Mouse (Mus musculus) macrophage (primary cell): ENCODE measurements around the gene Pcnx2. TPM values are rescaled to one million over a fixed set of nuclear protein-coding genes. Genes with fewer than 3 reads are reported as not detected.

Experiments
- H3K27ac ChIP-seq: fragments of 350-480 bp; formaldehyde crosslinking; 2 replicates; pipeline ENCODE4 v1.9.0; 2021
- H3K36me3 ChIP-seq: fragments of 350-480 bp; formaldehyde crosslinking; 2 replicates; pipeline ENCODE4 v1.9.0; 2021; ENCODE audit errors: inconsistent target
- H3K4me3 ChIP-seq: fragments of 350-480 bp; formaldehyde crosslinking; 2 replicates; pipeline ENCODE4 v1.9.0; 2021; ENCODE audit errors: inconsistent target
- H3K79me2 ChIP-seq: fragments of 350-480 bp; formaldehyde crosslinking; 2 replicates; pipeline ENCODE4 v1.9.0; 2021; ENCODE audit errors: inconsistent target
- WGBS: methylation state at CpG from one replicate; pipeline ENCODE4 v1.1.7; 2026; ENCODE audit warnings: inconsistent platforms; ENCODE audit not compliant: missing documents; 5-methylcytosine and 5-hydroxymethylcytosine counted together
- polyA plus RNA-seq: library from polyadenylated mRNA; stranded (reverse); fragments of 250-400 nt; gene quantifications from 3 replicates; pipeline ENCODE4 v1.2.4, GENCODE M21; 2018; ENCODE audit warnings: inconsistent platforms

Pcnx2 gene
- polyA plus RNA-seq, 1 experiment from 2014 or later, result not detected

GRCm38 (mm10) chr8:125711514-125711913 is 186.6 kb downstream of the Pcnx2 start:
- Histone ChIP-seq H3K4me3 (no peak overlapping the region), H3K36me3 (no peaks in the 10 kb centered on the region), H3K27ac (no peak overlapping the region), H3K79me2 (no peaks in the 10 kb centered on the region)
- 94% methylated on average over 5 of the region's 5 CpGs for WGBS

GRCm38 (mm10) chr8:125709171-125709570 is 188.9 kb downstream of the Pcnx2 start:
- no peak overlapping the region for H3K27ac ChIP-seq
- WGBS, result 97% methylated on average over 5 of the region's 5 CpGs
- H3K79me2 ChIP-seq, result no peaks in the 10 kb centered on the region
- H3K36me3 ChIP-seq, result no peaks in the 10 kb centered on the region
- H3K4me3 ChIP-seq, result no peak overlapping the region

GRCm38 (mm10) chr8:125705816-125706215 is 192.3 kb downstream of the Pcnx2 start:
- H3K4me3 ChIP-seq, result no peak overlapping the region
- no peaks in the 10 kb centered on the region for H3K36me3 ChIP-seq
- H3K27ac ChIP-seq, result no peak overlapping the region
- no peaks in the 10 kb centered on the region for H3K79me2 ChIP-seq
- 96% methylated on average over 7 of the region's 7 CpGs for WGBS

GRCm38 (mm10) chr8:125704434-125704833 is 193.7 kb downstream of the Pcnx2 start:
- no peak overlapping the region for H3K4me3 ChIP-seq
- H3K27ac ChIP-seq, result no peak overlapping the region
- H3K79me2 ChIP-seq, result no peaks in the 10 kb centered on the region
- H3K36me3 ChIP-seq, result no peaks in the 10 kb centered on the region
- 95% methylated on average over 6 of the region's 6 CpGs for WGBS

- WGBS, result 95% methylated on average over 15 of the region's 15 CpGs
- H3K27ac ChIP-seq, result no peak overlapping the region
- H3K36me3 ChIP-seq, result no peaks in the 10 kb centered on the region
- no peak overlapping the region for H3K4me3 ChIP-seq
- H3K79me2 ChIP-seq, result no peaks in the 10 kb centered on the region
Observed at GRCm38 (mm10) chr8:125702868-125703473, 195.1 kb downstream of the Pcnx2 start.

Other genes with a start within 250 kb of the Pcnx2 start
- 0.91 to 1.3 TPM (median 1.1 TPM) in 3 replicates for gene Map10, start 228.5 kb downstream of the Pcnx2 start, polyA plus RNA-seq
- 20.0 to 70.1 TPM (median 33.8 TPM) in 3 replicates for gene Ntpcr, start 168.4 kb downstream of the Pcnx2 start, polyA plus RNA-seq
- not detected in 3 replicates for gene Map3k21, start 12.1 kb upstream of the Pcnx2 start, polyA plus RNA-seq
- gene Kcnk1, start 96.9 kb upstream of the Pcnx2 start, polyA plus RNA-seq, result not detected in 3 replicates